Mouse (Mus musculus) testis, adult 2 months (tissue): ENCODE measurements around the gene Kif4.

ENCODE experiments used
- CTCF ChIP-seq: fragments of 200-500 bp; IDR thresholded peaks from 2 replicates; pipeline ENCODE4 v1.5.1; 2012; ENCODE audit warnings: low read depth, mild to moderate bottlenecking, inconsistent platforms, low read length, moderate library complexity; ENCODE audit not compliant: control insufficient read depth, insufficient read depth, insufficient replicate concordance
- POLR2A ChIP-seq: fragments of 200-500 bp; IDR thresholded peaks from 2 replicates; pipeline ENCODE4 v1.6.1; 2012; ENCODE audit warnings: low read depth, mild to moderate bottlenecking, inconsistent platforms, low read length, moderate library complexity; ENCODE audit not compliant: control insufficient read depth

DNA sequence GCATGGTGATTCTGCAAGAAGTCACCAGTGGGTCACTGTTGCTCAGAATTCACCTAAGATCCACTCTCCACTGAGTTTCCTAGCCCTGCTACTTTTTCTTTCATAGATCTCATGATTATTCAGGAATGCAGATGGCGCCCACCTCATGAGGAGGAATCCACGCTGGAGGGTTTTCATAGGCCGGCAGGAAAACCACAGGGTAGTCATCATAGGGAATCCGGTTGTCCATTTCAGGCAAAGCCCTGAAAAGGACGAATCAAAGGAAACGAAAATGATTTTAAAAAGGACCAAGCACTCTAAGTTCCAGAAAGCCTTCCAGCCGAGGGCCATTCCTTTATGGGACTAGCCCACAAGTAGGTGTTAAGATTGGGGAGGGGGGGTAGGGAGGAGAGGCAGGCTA lies 391 bp upstream of the Kif4 start:
- TF ChIP-seq CTCF (no peak), POLR2A (no peak)
